In the genomic region with DNA sequence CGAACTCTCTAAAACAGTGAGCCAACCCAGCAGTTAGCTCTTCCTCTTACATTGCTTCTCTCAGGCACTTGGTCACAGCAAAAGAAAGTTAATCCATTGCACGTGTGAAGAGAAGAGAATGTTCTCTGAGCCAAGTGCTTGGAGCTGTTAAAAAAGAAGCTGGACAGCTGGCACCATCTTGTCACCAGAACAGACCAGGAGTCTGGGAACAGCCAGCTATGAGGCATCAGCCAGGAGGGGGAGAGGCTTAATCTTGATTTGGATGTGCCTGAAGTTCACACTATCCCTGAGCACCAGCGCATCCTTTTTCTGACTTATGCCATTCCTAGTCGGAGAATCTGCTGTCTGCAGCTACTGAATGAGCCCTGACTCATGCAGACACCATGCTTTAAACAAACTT, we compare ENCODE assay signal across 23 mouse cellular contexts. TPM values are rescaled to one million over a fixed set of nuclear protein-coding genes. Genes with fewer than 3 reads are reported as not detected.
DNase-seq lines count a peak whose midpoint lies in the region; ATAC-seq lines count a peak whose summit lies in the region.
"Had no signal": no experiment of that assay in that cellular context is flagged by ENCODE, and none has a peak within 500 bp of the region (broad histone marks: within the 10 kb centered on the region; RNA-seq: fewer than 3 reads in every experiment).

No protein-coding gene starts in this region.

- no peak for ATAC-seq in embryonic facial prominence, embryonic 14.5 days (ENCODE audit: low read depth)
- no peak for ATAC-seq in hindbrain, embryonic 13.5 days (ENCODE audit: low FRiP score)
- ATAC-seq: forebrain, embryonic 14.5 days; forebrain, embryonic 16.5 days had no signal

- no peak overlapping the region for H3K4me2 ChIP-seq in embryonic facial prominence, embryonic 14.5 days (ENCODE audit: low read depth, low read length)
- no peak overlapping the region for H3K4me2 ChIP-seq in hindbrain, embryonic 13.5 days
- H3K4me2 ChIP-seq: embryonic facial prominence, embryonic 12.5 days; embryonic facial prominence, embryonic 15.5 days; forebrain, embryonic 12.5 days had no signal

- peak; percentile 51 for DNase-seq in embryonic facial prominence, embryonic 14.5 days (ENCODE audit: low spot score)
- no peak for DNase-seq in embryonic facial prominence, embryonic 10.5 days (ENCODE audit: low spot score)
- DNase-seq in layer of hippocampus, adult 9-11 months, result peak; percentile 34
- no peak for DNase-seq in layer of hippocampus, adult 9-10 months (ENCODE audit: low spot score)
- peak; percentile 74 for DNase-seq in brain, adult 2 months (ENCODE audit: low read depth, low spot score)
- DNase-seq: adrenal gland, adult 8-10 months; adrenal gland, postnatal 14 days; adrenal gland, postnatal 36 days; cerebellum, adult 11 months; cerebellum, adult 18-20 months; cerebellum, adult 8-10 months; cerebellum, adult 9-11 months; cerebellum, postnatal 14 days; cerebellum, postnatal 36 days; embryo, embryonic 11 days had no signal

- H3K9ac ChIP-seq in embryonic facial prominence, embryonic 14.5 days (ENCODE audit: low read depth, low read length), result no peak overlapping the region
- H3K9ac ChIP-seq in hindbrain, embryonic 13.5 days, result no peak overlapping the region
- H3K9ac ChIP-seq: embryonic facial prominence, embryonic 12.5 days; embryonic facial prominence, embryonic 15.5 days; forebrain, embryonic 12.5 days had no signal

- WGBS in embryonic facial prominence, embryonic 14.5 days, result 57% methylated on average over 4 of the region's 4 CpGs
- 72% methylated on average over 4 of the region's 4 CpGs for WGBS in embryonic facial prominence, embryonic 10.5 days
- WGBS in hindbrain, embryonic 13.5 days, result 92% methylated on average over 4 of the region's 4 CpGs

- no peak overlapping the region for H3K27ac ChIP-seq in embryonic facial prominence, embryonic 14.5 days (replicated peaks; ENCODE audit: low read depth, low read length)
- H3K27ac ChIP-seq in embryonic facial prominence, embryonic 10.5 days (replicated peaks), result no peak overlapping the region
- H3K27ac ChIP-seq in hindbrain, embryonic 13.5 days, result no peak overlapping the region
- H3K27ac ChIP-seq: embryonic facial prominence, embryonic 12.5 days; embryonic facial prominence, embryonic 15.5 days; forebrain, embryonic 10.5 days; forebrain, embryonic 12.5 days had no signal

- no peaks in the 10 kb centered on the region for H3K27me3 ChIP-seq in embryonic facial prominence, embryonic 14.5 days (replicated peaks; ENCODE audit: control insufficient read depth, insufficient read depth, low read length)
- peaks cover 23% of the 10 kb centered on the region; the same call in 1 of the 2 replicates for H3K27me3 ChIP-seq in embryonic facial prominence, embryonic 10.5 days (replicated peaks; ENCODE audit: low read depth, poor library complexity, severe bottlenecking)
- H3K27me3 ChIP-seq in hindbrain, embryonic 13.5 days, result peaks cover 5% of the 10 kb centered on the region; the same call in 1 of the 2 replicates
- H3K27me3 ChIP-seq: embryonic facial prominence, embryonic 12.5 days; embryonic facial prominence, embryonic 15.5 days had no signal

- H3K36me3 ChIP-seq in embryonic facial prominence, embryonic 14.5 days (ENCODE audit: control insufficient read depth, insufficient read depth, low read length), result no peaks in the 10 kb centered on the region
- H3K36me3 ChIP-seq in embryonic facial prominence, embryonic 10.5 days (replicated peaks), result no peaks in the 10 kb centered on the region
- no peaks in the 10 kb centered on the region for H3K36me3 ChIP-seq in hindbrain, embryonic 13.5 days
- H3K36me3 ChIP-seq: embryonic facial prominence, embryonic 12.5 days; embryonic facial prominence, embryonic 15.5 days; forebrain, embryonic 10.5 days; forebrain, embryonic 12.5 days had no signal

- no peaks in the 10 kb centered on the region for H3K9me3 ChIP-seq in embryonic facial prominence, embryonic 14.5 days (ENCODE audit: control insufficient read depth, low read length)
- H3K9me3 ChIP-seq in embryonic facial prominence, embryonic 10.5 days, result no peaks in the 10 kb centered on the region
- no peaks in the 10 kb centered on the region for H3K9me3 ChIP-seq in hindbrain, embryonic 13.5 days
- H3K9me3 ChIP-seq: embryonic facial prominence, embryonic 12.5 days; embryonic facial prominence, embryonic 15.5 days; forebrain, embryonic 10.5 days; forebrain, embryonic 12.5 days had no signal

- H3K4me3 ChIP-seq in embryonic facial prominence, embryonic 14.5 days (ENCODE audit: low read depth, low read length), result no peak overlapping the region
- no peak overlapping the region for H3K4me3 ChIP-seq in embryonic facial prominence, embryonic 10.5 days
- no peak overlapping the region for H3K4me3 ChIP-seq in hindbrain, embryonic 13.5 days
- H3K4me3 ChIP-seq: embryonic facial prominence, embryonic 12.5 days; embryonic facial prominence, embryonic 15.5 days; erythroblast, embryonic 14.5 days; forebrain, embryonic 10.5 days; forebrain, embryonic 12.5 days had no signal

- H3K4me1 ChIP-seq in embryonic facial prominence, embryonic 14.5 days (ENCODE audit: control insufficient read depth, insufficient read depth, low read length), result no peaks in the 10 kb centered on the region
- H3K4me1 ChIP-seq in embryonic facial prominence, embryonic 10.5 days, result peaks cover 7% of the 10 kb centered on the region; the same call in 1 of the 2 replicates
- H3K4me1 ChIP-seq in hindbrain, embryonic 13.5 days (replicated peaks), result peaks cover 10% of the 10 kb centered on the region
- H3K4me1 ChIP-seq: embryonic facial prominence, embryonic 12.5 days; embryonic facial prominence, embryonic 15.5 days had no signal

RNA-seq across cellular contexts. Expression of gene Galnt9, which starts 30.4 kb away (rescaled TPM):
- 1.6 and 2.5 TPM in 2 replicates for polyA plus RNA-seq in embryonic facial prominence, embryonic 14.5 days (2014; fragmentation: Nextera tagmentation; extraction: Ambion mirVana)
- 1.5 and 2.1 TPM in 2 replicates for polyA plus RNA-seq in embryonic facial prominence, embryonic 10.5 days (2016; fragmentation: Nextera tagmentation; extraction: Ambion mirVana)
- 15.5 and 16.1 TPM in 2 replicates for polyA plus RNA-seq in hindbrain, embryonic 13.5 days (2015; fragmentation: Nextera tagmentation; extraction: Ambion mirVana)

Comparison
In these comparisons a context has a peak if more than half of its experiments do, and no peak if none do; other contexts are left out.
1. DNase-seq: peak in embryonic facial prominence, embryonic 14.5 days (single experiment), layer of hippocampus, adult 9-11 months (single experiment) and brain, adult 2 months (single experiment); none in embryonic facial prominence, embryonic 10.5 days (single experiment) and layer of hippocampus, adult 9-10 months (single experiment).